Mouse (Mus musculus): ENCODE results near the gene Braf.
"Not testable (repeated sequence)": the region's sequence is repeated elsewhere in the genome, so short reads cannot be mapped to it uniquely, and the experiment has no call there.

Braf gene

GRCm38 (mm10) chr6:39724866-39725711 lies at the start of gene Braf:
Braf (minus strand) TSS chr6:39725463.
- DNase-seq (ENCODE audit: low read depth): peak; percentile 97

- DNase-seq (ENCODE audit: low read depth): no peak
These were observed 49.8 kb upstream of the Braf start for GRCm38 (mm10) chr6:39775029-39775428.

- no peak for DNase-seq (ENCODE audit: low read depth)
These were observed 32.0 kb upstream of the Braf start for GRCm38 (mm10) chr6:39757229-39757628.

GRCm38 (mm10) chr6:39749881-39750280 lies 24.6 kb upstream of the Braf start:
- DNase-seq (ENCODE audit: low read depth): no peak

GRCm38 (mm10) chr6:39747094-39747493 lies 21.8 kb upstream of the Braf start:
- DNase-seq (ENCODE audit: low read depth): no peak

DNA sequence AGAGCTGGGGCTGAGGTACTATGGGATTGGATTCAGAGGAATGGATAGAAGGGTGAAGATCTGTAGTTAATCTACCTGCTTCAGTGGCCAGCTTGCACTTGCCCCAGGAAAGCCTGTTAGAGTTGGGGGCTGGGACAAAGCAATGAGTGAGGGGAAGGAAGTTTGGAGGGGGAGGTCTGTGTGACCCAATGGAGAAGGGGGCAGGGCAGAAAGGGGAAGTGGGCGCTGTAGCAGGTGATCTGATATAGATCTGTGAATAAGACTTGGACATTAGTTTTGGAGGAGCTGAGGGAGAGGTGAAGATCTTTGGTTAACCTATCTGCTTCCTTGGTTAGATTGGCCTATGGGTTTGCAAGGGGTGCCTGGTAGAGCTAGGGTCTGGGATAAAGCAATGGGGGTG lies 20.2 kb upstream of the Braf start:
- DNase-seq (ENCODE audit: low read depth): no peak

DNA sequence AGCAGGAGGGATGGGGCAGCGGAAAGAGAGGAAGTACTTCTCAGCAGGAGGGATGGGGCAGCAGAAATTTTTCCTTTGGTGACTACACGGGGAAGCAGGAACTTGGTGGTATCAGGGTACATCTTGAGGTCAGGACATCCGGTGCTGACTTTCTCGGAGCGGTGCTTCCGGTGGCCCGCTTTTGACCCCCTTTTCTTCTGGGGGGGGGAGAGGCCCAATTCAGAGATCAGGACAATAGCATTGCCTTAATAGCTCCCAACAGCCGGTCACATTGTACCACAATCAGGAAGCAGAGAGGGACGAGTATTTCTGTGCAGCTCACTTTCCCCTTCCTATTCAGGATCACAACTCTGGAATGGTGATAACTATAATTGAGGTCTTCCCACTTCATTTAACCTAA lies 14.4 kb upstream of the Braf start:
- DNase-seq (ENCODE audit: low read depth): not testable (repeated sequence)

GRCm38 (mm10) chr6:39728095-39728494 lies 2.8 kb upstream of the Braf start:
- DNase-seq (ENCODE audit: low read depth): no peak

- DNase-seq (ENCODE audit: low read depth): no peak
These were observed 886 bp upstream of the Braf start for GRCm38 (mm10) chr6:39726149-39726548.

GRCm38 (mm10) chr6:39724542-39724865 lies 759 bp downstream of the Braf start:
- DNase-seq (ENCODE audit: low read depth): peak; percentile 48

DNA sequence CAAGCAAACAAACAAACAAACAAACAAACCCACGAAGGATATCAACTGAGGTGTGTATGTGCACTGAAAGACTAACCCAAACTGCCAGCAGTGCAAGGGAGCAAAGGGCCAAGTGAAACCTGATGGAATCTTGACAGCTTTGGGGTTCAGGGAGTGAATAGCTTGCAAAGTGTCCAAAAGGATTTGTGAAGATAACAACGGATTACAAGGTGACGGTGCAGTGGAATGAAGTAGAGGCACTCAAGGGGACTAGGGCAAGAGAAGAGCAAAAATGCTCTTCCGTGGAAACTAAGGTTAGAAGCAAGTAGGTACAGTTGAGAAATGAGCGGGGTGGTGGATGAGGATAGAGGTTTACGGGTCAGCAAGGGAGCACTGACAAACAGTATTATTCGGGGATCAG lies 1.2 kb downstream of the Braf start:
- peak; percentile 20 for DNase-seq (ENCODE audit: low read depth)

- DNase-seq (ENCODE audit: low read depth): no peak
These were observed 6.7 kb downstream of the Braf start for GRCm38 (mm10) chr6:39718567-39718966.

DNA sequence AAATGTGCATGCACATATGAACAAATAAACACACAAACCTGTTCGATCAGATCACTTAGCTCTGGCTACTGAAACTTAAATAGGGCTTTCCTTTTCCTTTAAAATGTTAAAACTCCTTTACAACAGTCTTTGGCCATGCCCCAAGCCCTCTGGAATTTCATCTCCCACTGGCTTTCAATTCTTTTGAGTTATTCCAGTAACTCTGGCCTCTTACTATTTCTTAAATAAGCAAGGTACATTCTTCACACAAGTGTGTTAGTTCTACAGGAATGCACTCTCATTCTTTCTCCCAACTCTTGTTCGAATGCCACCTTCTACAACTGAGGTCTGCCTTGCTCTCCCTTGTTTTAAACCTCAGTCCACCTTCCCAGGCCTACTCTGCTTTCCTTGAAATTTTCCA lies 8.2 kb downstream of the Braf start:
- peak; percentile 69 for DNase-seq (ENCODE audit: low read depth)

GRCm38 (mm10) chr6:39714341-39714740 lies 10.9 kb downstream of the Braf start:
- peak; percentile 19 for DNase-seq (ENCODE audit: low read depth)

- no peak for DNase-seq (ENCODE audit: low read depth)
These were observed 11.9 kb downstream of the Braf start for GRCm38 (mm10) chr6:39713399-39713798.

DNA sequence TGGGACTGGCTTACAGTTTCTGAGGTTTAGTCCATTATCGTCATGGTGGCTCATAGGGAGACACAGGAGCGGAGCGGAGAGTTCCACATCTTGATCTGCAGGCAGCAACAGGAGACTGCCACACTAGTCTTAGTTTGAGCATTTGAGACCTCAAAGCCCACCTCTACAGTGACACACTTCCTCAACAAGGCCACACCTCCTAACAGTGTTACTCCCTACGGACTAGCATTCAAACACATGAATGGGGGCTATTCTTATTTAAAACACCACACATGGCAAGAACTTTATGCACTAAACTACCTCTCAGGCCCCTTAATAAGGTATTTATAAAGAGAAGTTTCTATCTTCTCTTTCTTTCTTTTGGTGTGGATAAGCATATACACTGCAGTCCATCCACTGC lies 19.6 kb downstream of the Braf start:
- DNase-seq (ENCODE audit: low read depth): no peak

GRCm38 (mm10) chr6:39693126-39693525 lies 32.1 kb downstream of the Braf start:
- no peak for DNase-seq (ENCODE audit: low read depth)

DNA sequence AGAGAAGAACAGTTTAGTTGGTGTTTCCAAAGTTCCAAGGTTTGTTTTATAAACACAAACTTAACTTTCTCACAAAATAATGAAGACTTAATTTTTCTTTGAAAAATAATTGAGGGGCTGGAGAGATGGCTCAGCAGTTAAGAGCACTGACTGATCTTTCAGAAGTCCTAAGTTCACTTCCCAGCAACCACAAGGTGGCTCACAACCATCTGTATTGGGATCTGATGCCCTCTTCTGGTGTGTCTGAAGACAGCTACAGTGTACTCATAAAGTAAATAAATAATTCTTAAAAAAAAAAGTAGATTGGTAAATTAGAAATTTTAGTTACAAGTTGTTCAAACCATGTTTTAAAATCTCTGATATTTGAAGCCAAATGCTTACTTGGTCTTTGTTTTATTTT lies 38.4 kb downstream of the Braf start:
- DNase-seq (ENCODE audit: low read depth): not testable (repeated sequence)

GRCm38 (mm10) chr6:39681795-39682194 lies 43.5 kb downstream of the Braf start:
- DNase-seq (ENCODE audit: low read depth): no peak

DNA sequence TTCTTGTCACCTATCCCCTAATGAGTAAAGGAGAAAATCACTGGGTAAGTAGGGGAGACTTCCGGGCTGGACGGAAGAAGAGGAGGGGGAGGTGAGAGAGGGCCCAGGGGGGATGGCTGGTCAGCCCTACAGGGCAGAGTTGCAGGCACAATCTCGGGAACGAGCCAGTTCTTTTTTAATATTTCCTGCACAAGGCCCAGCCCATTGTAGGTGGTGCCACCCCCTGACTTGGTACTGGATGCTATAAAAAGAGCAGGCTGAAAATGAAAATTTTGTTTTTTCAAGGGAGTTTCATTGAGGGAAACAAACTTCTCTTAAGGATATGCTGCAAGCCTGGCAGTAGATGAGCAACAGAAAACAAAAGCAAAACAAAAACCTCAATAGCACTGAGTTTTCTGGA lies 44.7 kb downstream of the Braf start:
- no peak for DNase-seq (ENCODE audit: low read depth)

DNA sequence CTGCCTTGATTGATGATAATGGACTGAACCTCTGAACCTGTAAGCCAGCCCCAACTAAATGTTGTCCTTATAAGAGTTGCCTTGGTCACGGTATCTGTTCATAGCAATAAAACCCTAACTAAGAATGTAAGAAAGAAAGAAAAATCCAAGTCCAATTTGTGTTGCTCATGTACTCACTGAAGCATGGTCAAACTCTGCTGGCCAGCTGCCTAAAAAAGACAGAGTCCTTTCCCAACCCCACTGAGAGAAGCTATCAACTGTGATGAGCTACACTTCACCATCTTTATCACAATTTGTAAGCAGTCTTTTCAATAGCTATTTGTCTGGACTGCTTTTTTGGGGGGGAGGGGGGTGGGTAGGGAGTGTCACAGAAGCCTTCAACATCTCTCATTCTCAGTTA lies 47.0 kb downstream of the Braf start:
- DNase-seq (ENCODE audit: low read depth): no peak

- no peak for DNase-seq (ENCODE audit: low read depth)
These were observed 50.2 kb downstream of the Braf start for GRCm38 (mm10) chr6:39675081-39675480.

DNA sequence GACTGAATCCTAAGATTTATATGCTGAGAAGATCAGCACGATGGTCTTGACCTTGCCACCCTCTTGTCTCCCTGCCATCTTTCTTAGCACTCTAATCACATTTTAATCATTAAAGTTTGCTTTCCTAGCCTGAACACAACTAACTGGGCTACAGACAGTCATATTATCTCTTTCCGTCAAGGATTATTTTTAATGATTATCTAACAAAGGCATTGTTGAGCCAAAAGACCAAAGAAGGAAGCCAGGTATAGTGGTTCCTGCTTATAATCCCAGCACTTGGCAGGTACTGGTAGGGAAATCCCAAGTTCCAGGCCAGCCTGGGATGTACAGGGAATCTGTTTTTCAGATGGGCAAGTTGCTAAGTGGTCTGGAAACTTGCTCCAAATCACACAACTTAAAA lies 114.0 kb downstream of the Braf start:
- DNase-seq (ENCODE audit: low read depth): no peak

- peak; percentile 56 for DNase-seq (ENCODE audit: low read depth)
These were observed 115.1 kb downstream of the Braf start for GRCm38 (mm10) chr6:39610207-39610606.

All from NIH3T3 (cell line).